Mouse (Mus musculus) embryonic facial prominence, embryonic 13.5 days (tissue): ENCODE results near the gene Ctsh. TPM values are rescaled to one million over a fixed set of nuclear protein-coding genes. Genes with fewer than 3 reads are reported as not detected.

Source experiments
- ATAC-seq: fragments of 200-750 bp; cut with Nextera tagmentation; 2 replicates; pipeline ENCODE4 v1.8.0; 2017; ENCODE audit warnings: low read depth; ENCODE audit not compliant: insufficient number of reproducible peaks, insufficient read depth, low FRiP score, low TSS enrichment
- H3K27ac ChIP-seq: fragments of 300-500 bp; sonication (generic); 2 replicates; pipeline ENCODE4 v1.5.1; 2015; ENCODE audit warnings: moderate library complexity, mild to moderate bottlenecking, inconsistent platforms
- H3K27me3 ChIP-seq: fragments of 300-500 bp; sonication (generic); 2 replicates; pipeline ENCODE4 v1.6.1; 2015; ENCODE audit warnings: mild to moderate bottlenecking, inconsistent platforms
- H3K36me3 ChIP-seq: fragments of 300-500 bp; sonication (generic); 2 replicates; pipeline ENCODE4 v1.6.1; 2015; ENCODE audit warnings: mild to moderate bottlenecking, inconsistent platforms
- H3K4me1 ChIP-seq: fragments of 300-500 bp; sonication (generic); 2 replicates; pipeline ENCODE4 v1.6.1; 2015; ENCODE audit warnings: inconsistent platforms
- H3K4me2 ChIP-seq: fragments of 300-500 bp; sonication (generic); 2 replicates; pipeline ENCODE4 v1.6.1; 2015; ENCODE audit warnings: moderate library complexity, mild to moderate bottlenecking, inconsistent platforms
- H3K4me3 ChIP-seq: fragments of 300-500 bp; sonication (generic); 2 replicates; pipeline ENCODE4 v1.5.1; 2015; ENCODE audit warnings: mild to moderate bottlenecking, inconsistent platforms
- H3K9ac ChIP-seq: fragments of 300-500 bp; sonication (generic); 2 replicates; pipeline ENCODE4 v1.6.1; 2015; ENCODE audit warnings: mild to moderate bottlenecking, inconsistent platforms
- H3K9me3 ChIP-seq: fragments of 300-500 bp; sonication (generic); 2 replicates; pipeline ENCODE4 v1.6.1; 2016; ENCODE audit warnings: inconsistent platforms
- WGBS: fragments of 180-500 bp; shearing (Covaris S2); methylation state at CpG from one replicate; pipeline ENCODE4 v1.1.7; 2015; ENCODE audit warnings: mixed read lengths; 5-methylcytosine and 5-hydroxymethylcytosine counted together
- polyA plus RNA-seq: library from polyadenylated mRNA; unstranded; fragments of >200 nt; fragmentation: Nextera tagmentation; extraction: Ambion mirVana; gene quantifications from 2 replicates; pipeline ENCODE4 v1.2.1, GENCODE M21; 2015

Gene Ctsh
- polyA plus RNA-seq, 1 experiment from 2014 or later, result 16.4 TPM

DNA sequence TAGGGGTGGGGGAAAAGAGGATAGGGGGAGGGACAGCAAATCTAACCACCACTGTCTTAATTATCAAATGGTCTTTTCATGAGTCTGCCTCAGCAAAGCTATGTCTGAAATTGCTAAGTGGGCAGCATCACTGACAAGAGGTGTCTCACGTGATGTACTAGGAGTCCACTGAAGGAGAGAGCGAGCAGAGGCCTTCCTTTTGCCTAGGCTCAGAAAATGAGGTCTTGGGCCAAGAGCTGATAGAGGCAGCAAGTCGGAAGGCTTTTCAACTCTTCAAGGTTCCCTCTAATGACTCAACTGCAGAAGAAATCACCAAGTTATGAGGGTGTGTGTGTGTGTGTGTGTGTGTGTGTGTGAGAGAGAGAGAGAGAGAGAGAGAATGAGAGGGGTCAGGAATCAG lies 30.2 kb downstream of the Ctsh start:
- Histone ChIP-seq H3K4me1 (no peaks in the 10 kb centered on the region), H3K9me3 (peaks cover 3% of the 10 kb centered on the region; the same call in 1 of the 2 replicates), H3K27me3 (no peaks in the 10 kb centered on the region), H3K36me3 (peaks cover 26% of the 10 kb centered on the region), H3K9ac (no peak overlapping the region), H3K4me2 (no peak overlapping the region), H3K27ac (no peak overlapping the region), H3K4me3 (no peak overlapping the region)
- 91% methylated on average over 3 of the region's 3 CpGs for WGBS
- ATAC-seq, result no peak

DNA sequence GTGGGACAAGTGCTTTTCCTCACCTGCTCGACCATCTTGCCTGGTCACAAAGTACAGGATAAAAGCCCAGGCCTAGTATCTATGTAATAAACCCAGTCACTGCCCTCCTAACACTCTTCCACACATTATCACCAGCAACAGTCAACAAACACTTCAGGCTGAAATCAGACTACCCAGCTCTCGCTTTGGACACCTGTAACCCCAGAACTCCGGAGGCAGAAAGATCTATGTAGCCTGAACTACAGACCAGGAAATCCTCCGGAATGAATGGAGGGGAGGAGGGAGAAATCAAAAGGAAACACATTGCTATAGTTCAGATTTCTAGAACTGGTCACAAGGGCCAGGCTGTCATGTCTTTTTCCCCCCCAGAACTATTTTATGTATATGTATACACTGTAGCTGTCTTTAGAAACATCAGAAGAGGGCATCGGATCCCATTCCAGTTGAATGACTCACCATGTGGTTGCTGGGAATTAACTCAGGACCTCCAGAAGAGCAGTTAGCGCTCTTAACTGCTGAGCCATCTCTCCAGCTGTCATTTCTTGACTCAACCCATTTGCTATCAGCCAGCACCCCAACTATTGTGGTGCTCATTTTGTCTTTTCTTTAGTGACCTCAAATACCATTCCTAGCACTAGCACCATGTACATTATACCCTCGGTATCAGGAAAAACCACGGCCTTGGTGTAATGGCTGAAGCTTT lies 31.0 kb downstream of the Ctsh start:
- no peak overlapping the region for H3K4me3 ChIP-seq
- H3K4me1 ChIP-seq, result no peaks in the 10 kb centered on the region
- 0 out of 2 replicates have a peak, but pooled peaks have one; percentile 10 for ATAC-seq
- no peak overlapping the region for H3K9ac ChIP-seq
- H3K27me3 ChIP-seq, result no peaks in the 10 kb centered on the region
- H3K9me3 ChIP-seq, result peaks cover 3% of the 10 kb centered on the region; the same call in 1 of the 2 replicates
- no peak overlapping the region for H3K4me2 ChIP-seq
- WGBS, result 93% methylated on average over 8 of the region's 8 CpGs
- H3K36me3 ChIP-seq, result peaks cover 34% of the 10 kb centered on the region
- no peak overlapping the region for H3K27ac ChIP-seq

DNA sequence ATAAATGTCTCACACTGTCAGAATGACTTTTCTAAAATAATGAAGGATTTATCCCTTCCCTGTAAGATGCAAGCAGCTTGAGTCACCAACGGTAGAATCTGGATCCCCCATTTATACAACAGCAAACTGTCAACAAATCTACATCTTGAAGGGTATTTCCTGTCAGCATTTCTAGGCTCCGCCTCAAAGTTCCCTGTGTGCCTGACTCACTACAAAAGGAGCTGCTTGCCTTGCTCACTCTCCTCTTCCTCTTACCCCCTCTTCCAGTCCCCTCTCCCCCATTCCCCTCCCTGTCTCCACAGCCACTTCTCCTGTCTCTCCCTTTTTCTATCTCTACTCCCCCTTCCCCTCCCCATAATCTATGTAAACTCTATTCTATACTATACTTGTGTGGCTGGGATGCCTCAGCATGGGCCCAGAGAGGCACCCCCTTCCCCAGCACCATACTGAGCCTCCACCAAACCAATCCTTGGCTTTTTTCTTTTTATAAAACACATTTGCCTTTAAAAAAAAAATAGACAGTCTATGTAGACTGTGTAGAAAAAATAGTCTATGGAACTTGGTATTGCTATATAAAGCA lies 34.0 kb downstream of the Ctsh start:
- no peaks in the 10 kb centered on the region for H3K4me1 ChIP-seq
- H3K4me2 ChIP-seq, result no peak overlapping the region
- H3K9me3 ChIP-seq, result peaks cover 3% of the 10 kb centered on the region; the same call in 1 of the 2 replicates
- no peaks in the 10 kb centered on the region for H3K27me3 ChIP-seq
- WGBS, result 95% methylated on average over 2 of the region's 2 CpGs
- no peak overlapping the region for H3K27ac ChIP-seq
- no peak for ATAC-seq
- peaks cover 58% of the 10 kb centered on the region for H3K36me3 ChIP-seq
- no peak overlapping the region for H3K9ac ChIP-seq
- H3K4me3 ChIP-seq, result no peak overlapping the region

DNA sequence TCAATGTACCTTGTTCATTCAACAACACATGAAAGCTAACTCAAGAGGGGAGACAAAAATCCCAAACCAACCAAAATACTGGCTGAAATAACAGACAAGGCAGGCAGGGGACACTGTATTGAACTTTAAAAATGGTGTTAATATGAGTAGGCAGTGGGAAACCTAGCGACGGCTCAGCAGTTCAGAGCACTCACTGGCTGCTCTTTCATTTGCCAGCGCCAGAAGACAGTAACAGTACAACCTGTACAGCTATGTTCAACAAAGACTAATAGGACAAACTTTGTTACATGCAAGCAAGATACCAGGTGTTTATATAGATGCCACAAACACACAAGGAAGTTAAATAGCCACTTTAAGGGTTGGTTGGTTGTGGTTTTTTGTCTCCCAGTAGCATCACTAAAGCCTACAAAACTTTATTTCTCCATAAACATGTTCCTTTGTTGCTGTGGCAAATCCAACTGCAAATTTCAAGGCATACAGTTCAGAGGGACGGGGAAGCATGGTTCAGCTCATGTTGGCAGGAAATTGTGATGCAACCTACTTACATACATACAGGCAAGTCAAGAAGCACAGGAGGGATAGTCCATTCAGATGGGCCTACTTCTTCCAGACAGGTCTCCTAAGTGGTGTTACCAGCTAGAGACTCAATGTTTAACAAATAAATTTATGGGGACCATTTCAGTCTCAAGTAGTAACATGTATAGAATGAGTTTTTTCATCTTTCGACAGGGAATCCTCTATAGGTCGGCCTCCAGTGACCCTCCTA lies 35.6 kb downstream of the Ctsh start:
- Histone ChIP-seq H3K4me2 (no peak overlapping the region), H3K27me3 (no peaks in the 10 kb centered on the region), H3K9ac (no peak overlapping the region), H3K9me3 (peaks cover 3% of the 10 kb centered on the region; the same call in 1 of the 2 replicates), H3K27ac (no peak overlapping the region), H3K36me3 (peaks cover 68% of the 10 kb centered on the region), H3K4me3 (no peak overlapping the region), H3K4me1 (no peaks in the 10 kb centered on the region)
- no peak for ATAC-seq
- WGBS, result 93% methylated on average over 6 of the region's 6 CpGs

DNA sequence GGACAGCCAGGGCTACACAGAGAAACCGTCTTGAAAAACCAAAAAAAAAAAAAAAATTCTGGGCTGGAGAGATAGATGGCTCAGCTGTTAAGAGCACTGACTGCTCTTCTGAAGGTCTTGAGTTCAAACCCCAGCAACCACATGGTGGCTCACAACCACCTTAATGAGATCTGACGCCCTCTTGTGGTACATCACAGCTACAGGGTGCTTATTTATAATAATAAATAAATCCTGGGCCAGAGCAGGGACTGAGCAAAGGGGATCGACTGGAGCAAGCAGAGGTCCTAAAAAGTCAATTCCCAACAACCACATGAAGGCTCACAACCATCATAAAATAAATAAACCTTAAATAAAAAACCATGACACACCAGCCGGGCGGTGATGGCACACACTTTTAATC lies 45.0 kb downstream of the Ctsh start:
- no peaks in the 10 kb centered on the region for H3K27me3 ChIP-seq
- H3K9me3 ChIP-seq, result no peaks in the 10 kb centered on the region
- H3K4me2 ChIP-seq, result no peak overlapping the region
- WGBS, result 90% methylated on average over 5 of the region's 5 CpGs
- H3K36me3 ChIP-seq, result peaks cover 88% of the 10 kb centered on the region
- no peak overlapping the region for H3K27ac ChIP-seq
- ATAC-seq, result no peak
- no peaks in the 10 kb centered on the region for H3K4me1 ChIP-seq
- no peak overlapping the region for H3K9ac ChIP-seq
- H3K4me3 ChIP-seq, result no peak overlapping the region

DNA sequence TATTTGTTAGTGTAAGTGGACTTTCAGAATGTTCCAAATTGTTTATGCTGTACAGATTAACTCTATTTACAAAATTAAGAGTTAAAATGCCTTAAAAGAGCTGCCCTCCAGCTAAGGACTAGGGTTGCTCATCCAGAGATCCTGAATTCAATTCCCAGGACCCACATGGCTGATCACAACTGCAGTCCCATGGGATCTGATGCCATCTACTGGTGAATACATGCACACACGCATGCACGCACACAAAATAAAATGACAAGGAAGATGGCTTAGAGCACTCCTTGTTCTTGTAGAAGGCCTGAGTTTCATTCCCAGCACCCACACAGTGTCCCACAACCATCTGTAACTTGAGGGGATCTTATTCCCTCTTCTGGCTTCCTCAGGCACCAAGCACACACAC lies 46.8 kb downstream of the Ctsh start:
- Histone ChIP-seq H3K4me2 (no peak overlapping the region), H3K36me3 (peaks cover 91% of the 10 kb centered on the region), H3K9ac (no peak overlapping the region), H3K27ac (no peak overlapping the region), H3K4me1 (no peaks in the 10 kb centered on the region), H3K4me3 (no peak overlapping the region), H3K9me3 (no peaks in the 10 kb centered on the region), H3K27me3 (no peaks in the 10 kb centered on the region)
- no peak for ATAC-seq
- 77% methylated on average over 2 of the region's 2 CpGs for WGBS

DNA sequence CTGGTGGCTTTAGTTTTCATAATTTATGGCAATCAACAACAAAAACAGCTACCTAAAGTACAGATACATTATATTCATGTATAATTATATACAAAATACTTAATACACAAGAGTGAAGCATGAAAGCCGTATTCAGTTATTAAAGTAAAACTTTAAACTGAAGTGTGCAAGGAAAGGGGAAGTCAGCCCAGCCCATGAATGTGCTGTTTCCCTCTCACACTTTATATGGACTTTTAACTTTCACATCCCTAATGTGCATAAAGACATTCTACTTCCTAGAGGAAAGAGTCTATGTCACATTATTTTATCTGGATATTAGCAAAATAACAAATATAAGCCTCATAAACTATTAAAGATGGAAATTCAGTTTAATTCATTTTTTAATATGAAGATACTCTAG lies 51.5 kb downstream of the Ctsh start:
- H3K27ac ChIP-seq, result no peak overlapping the region
- no peak overlapping the region for H3K9ac ChIP-seq
- no peaks in the 10 kb centered on the region for H3K9me3 ChIP-seq
- H3K4me3 ChIP-seq, result no peak overlapping the region
- peaks cover 69% of the 10 kb centered on the region for H3K36me3 ChIP-seq
- no peak for ATAC-seq
- H3K4me1 ChIP-seq, result no peaks in the 10 kb centered on the region
- H3K4me2 ChIP-seq, result no peak overlapping the region
- H3K27me3 ChIP-seq, result no peaks in the 10 kb centered on the region
- 93% methylated on average over 1 of the region's 1 CpGs for WGBS

DNA sequence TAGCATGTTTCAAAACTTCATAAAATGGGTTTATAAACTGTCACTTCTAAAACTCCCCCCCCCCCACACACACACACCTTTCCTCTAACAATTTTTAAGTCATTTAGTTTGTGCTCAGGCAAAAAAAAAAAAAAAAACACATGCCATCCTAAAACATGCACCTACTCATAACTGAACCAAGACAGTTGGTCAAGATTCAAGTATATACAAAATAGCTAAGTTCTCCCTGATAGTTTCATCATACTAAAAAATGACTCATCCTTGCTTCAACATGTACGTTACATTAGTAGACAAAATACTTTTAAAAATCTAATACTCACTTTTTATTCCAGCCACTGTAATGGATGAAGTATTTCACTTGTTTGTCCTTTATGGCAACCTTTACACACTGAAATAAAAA lies 53.0 kb downstream of the Ctsh start:
- Histone ChIP-seq H3K4me1 (peaks cover 6% of the 10 kb centered on the region), H3K27me3 (no peaks in the 10 kb centered on the region), H3K9me3 (no peaks in the 10 kb centered on the region), H3K36me3 (peaks cover 54% of the 10 kb centered on the region), H3K4me3 (no peak overlapping the region), H3K9ac (no peak overlapping the region), H3K4me2 (no peak overlapping the region), H3K27ac (no peak overlapping the region)
- no peak for ATAC-seq
- WGBS, result 96% methylated on average over 1 of the region's 1 CpGs

DNA sequence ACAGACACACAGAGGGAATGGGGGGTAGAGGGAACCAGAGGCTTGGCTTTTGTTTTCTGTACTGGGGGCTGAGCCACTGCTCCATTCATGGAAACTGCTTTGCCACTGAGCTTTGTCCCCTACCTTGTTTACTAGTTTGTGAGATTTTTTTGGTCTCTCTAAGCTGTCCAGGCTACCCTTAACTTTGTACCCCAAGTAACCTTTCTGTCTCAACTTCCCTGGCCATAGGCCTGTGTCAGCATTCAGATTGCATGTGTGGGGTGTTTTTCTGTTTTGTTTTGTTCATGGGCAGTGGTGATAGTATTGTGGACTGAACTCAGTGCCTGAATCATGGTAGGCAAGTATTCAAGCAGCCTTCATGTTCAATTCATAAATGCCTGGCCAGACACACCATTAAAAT lies 54.3 kb downstream of the Ctsh start:
- ATAC-seq, result no peak
- Histone ChIP-seq H3K4me1 (peaks cover 14% of the 10 kb centered on the region), H3K4me2 (no peak overlapping the region), H3K4me3 (no peak overlapping the region), H3K27ac (no peak overlapping the region), H3K9me3 (no peaks in the 10 kb centered on the region), H3K27me3 (no peaks in the 10 kb centered on the region), H3K36me3 (peaks cover 42% of the 10 kb centered on the region), H3K9ac (no peak overlapping the region)

DNA sequence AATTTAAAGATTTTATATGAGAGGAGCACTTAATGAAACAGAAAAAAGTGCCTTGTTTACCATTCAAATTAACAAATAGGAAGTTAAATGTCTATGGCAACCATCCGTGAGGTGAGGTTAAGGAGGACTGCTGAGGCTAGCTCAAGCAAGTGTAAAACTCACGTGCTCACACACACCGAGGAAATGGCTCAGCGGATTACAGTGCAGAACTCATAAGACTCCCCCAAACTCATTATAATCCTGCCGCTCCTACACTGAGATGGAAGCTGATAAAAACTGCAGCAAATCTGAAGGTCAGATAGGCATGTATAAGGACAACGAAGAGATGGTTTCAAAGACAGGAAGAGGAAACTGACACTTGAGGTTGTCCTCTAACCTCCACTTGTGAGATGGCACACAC lies 55.4 kb downstream of the Ctsh start:
- Histone ChIP-seq H3K27me3 (no peaks in the 10 kb centered on the region), H3K4me1 (peaks cover 14% of the 10 kb centered on the region), H3K9me3 (no peaks in the 10 kb centered on the region), H3K4me3 (no peak overlapping the region), H3K4me2 (no peak overlapping the region), H3K9ac (no peak overlapping the region), H3K27ac (no peak overlapping the region), H3K36me3 (peaks cover 33% of the 10 kb centered on the region)
- ATAC-seq, result no peak
- 82% methylated on average over 6 of the region's 6 CpGs for WGBS

DNA sequence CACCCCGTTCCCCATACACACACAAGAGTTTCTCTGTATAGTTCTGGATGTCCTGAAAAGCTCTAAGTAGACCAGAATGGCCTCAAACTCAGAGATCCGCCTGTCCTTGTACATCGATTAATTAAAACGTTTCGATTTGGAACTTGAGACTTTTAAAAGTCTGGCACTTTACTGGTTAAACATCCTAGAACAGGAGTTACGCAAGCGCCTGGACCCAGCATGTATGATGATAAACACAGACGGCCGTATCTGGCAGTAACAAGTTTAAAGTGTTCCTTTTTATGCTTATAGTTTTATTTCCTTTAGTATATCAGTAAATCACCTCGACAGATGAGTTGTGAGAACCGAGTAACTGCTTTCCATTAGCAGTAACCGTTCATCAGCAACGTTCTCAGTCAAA lies 59.2 kb downstream of the Ctsh start:
- Histone ChIP-seq H3K9ac (peak overlapping the region; percentile 94), H3K9me3 (no peaks in the 10 kb centered on the region), H3K27ac (peak overlapping the region; percentile 99), H3K4me3 (peak overlapping the region; percentile 79), H3K27me3 (no peaks in the 10 kb centered on the region), H3K4me1 (peaks cover 14% of the 10 kb centered on the region), H3K4me2 (peak overlapping the region; percentile 83), H3K36me3 (peaks cover 13% of the 10 kb centered on the region)
- ATAC-seq, result no peak
- WGBS, result 2% methylated on average over 13 of the region's 13 CpGs
